Mouse (Mus musculus) ES-Bruce4 (cell line): ENCODE results near the gene Sftpa1. TPM values are rescaled to one million over a fixed set of nuclear protein-coding genes. Genes with fewer than 3 reads are reported as not detected.

Experiments used
- H3K27ac ChIP-seq: 2 replicates; pipeline ENCODE4 v1.5.1; 2012; ENCODE audit warnings: low read length, inconsistent platforms; ENCODE audit not compliant: insufficient read depth
- H3K27me3 ChIP-seq: 2 replicates; pipeline ENCODE4 v1.6.1; 2012; ENCODE audit warnings: mild to moderate bottlenecking, low read length, inconsistent platforms; ENCODE audit not compliant: control insufficient read depth, poor library complexity, insufficient read depth, severe bottlenecking
- H3K36me3 ChIP-seq: 2 replicates; pipeline ENCODE4 v1.6.1; 2012; ENCODE audit warnings: inconsistent platforms, mild to moderate bottlenecking, low read length, moderate library complexity; ENCODE audit not compliant: control insufficient read depth, poor library complexity, insufficient read depth, severe bottlenecking
- H3K4me1 ChIP-seq: one replicate; pipeline ENCODE4 v1.8.1; 2011; ENCODE audit warnings: low read length; ENCODE audit not compliant: control insufficient read depth, insufficient read depth
- H3K4me3 ChIP-seq: 2 replicates; pipeline ENCODE4 v1.5.1; 2011; ENCODE audit warnings: low read depth, mild to moderate bottlenecking, low read length
- H3K9ac ChIP-seq: 2 replicates; pipeline ENCODE4 v1.6.1; 2012; ENCODE audit warnings: low read depth, mild to moderate bottlenecking, inconsistent platforms; ENCODE audit not compliant: poor library complexity, severe bottlenecking
- H3K9me3 ChIP-seq: replicated peaks from 2 replicates; pipeline ENCODE4 v1.6.1; 2012; ENCODE audit warnings: mild to moderate bottlenecking, low read length, inconsistent platforms; ENCODE audit not compliant: control insufficient read depth, poor library complexity, insufficient read depth, severe bottlenecking
- CTCF ChIP-seq: IDR thresholded peaks from one replicate; pipeline ENCODE4 v1.8.1; 2011; ENCODE audit warnings: low read depth, low read length
- EP300 ChIP-seq: IDR thresholded peaks from 2 replicates; pipeline ENCODE4 v1.6.1; 2011; ENCODE audit warnings: low read depth, low read length; ENCODE audit not compliant: insufficient read depth
- POLR2A ChIP-seq: IDR thresholded peaks from one replicate; pipeline ENCODE4 v1.8.1; 2011; ENCODE audit warnings: low read length; ENCODE audit not compliant: insufficient read depth
- polyA plus RNA-seq: library from polyadenylated mRNA; stranded (reverse); fragments of >200 nt; gene quantifications from 2 replicates; pipeline ENCODE4 v1.2.4, GENCODE M21; 2011; ENCODE audit warnings: low read depth; ENCODE audit not compliant: missing spikeins, insufficient read depth, insufficient read length

The Sftpa1 gene
- polyA plus RNA-seq, 1 experiment = not detected

GRCm38 (mm10) chr14:41112944-41113343 is 18.6 kb upstream of the Sftpa1 start:
- Histone ChIP-seq H3K27ac (no peak overlapping the region), H3K4me1 (no peaks in the 10 kb centered on the region), H3K9me3 (no peaks in the 10 kb centered on the region), H3K9ac (no peak overlapping the region), H3K27me3 (no peaks in the 10 kb centered on the region), H3K36me3 (no peaks in the 10 kb centered on the region), H3K4me3 (no peak overlapping the region)
- TF ChIP-seq CTCF = no peak
- TF ChIP-seq EP300 = no peak
- no peak for TF ChIP-seq POLR2A

GRCm38 (mm10) chr14:41116271-41116670 is 15.3 kb upstream of the Sftpa1 start:
- Histone ChIP-seq H3K9ac (no peak overlapping the region), H3K4me1 (no peaks in the 10 kb centered on the region), H3K9me3 (no peaks in the 10 kb centered on the region), H3K27ac (no peak overlapping the region), H3K36me3 (no peaks in the 10 kb centered on the region), H3K4me3 (no peak overlapping the region), H3K27me3 (no peaks in the 10 kb centered on the region)
- TF ChIP-seq POLR2A = no peak
- TF ChIP-seq CTCF = no peak
- no peak for TF ChIP-seq EP300

- no peaks in the 10 kb centered on the region for H3K27me3 ChIP-seq
- H3K27ac ChIP-seq = no peak overlapping the region
- no peaks in the 10 kb centered on the region for H3K9me3 ChIP-seq
- H3K4me1 ChIP-seq = no peaks in the 10 kb centered on the region
- H3K4me3 ChIP-seq = no peak overlapping the region
- TF ChIP-seq EP300 = no peak
- no peak for TF ChIP-seq CTCF
- TF ChIP-seq POLR2A = no peak
- H3K9ac ChIP-seq = no peak overlapping the region
- no peaks in the 10 kb centered on the region for H3K36me3 ChIP-seq
Measured at GRCm38 (mm10) chr14:41124683-41125082, 6.9 kb upstream of the Sftpa1 start.

GRCm38 (mm10) chr14:41127997-41128396 is 3.6 kb upstream of the Sftpa1 start:
- no peak for TF ChIP-seq POLR2A
- no peak for TF ChIP-seq EP300
- TF ChIP-seq CTCF = no peak
- H3K4me3 ChIP-seq = no peak overlapping the region
- H3K36me3 ChIP-seq = no peaks in the 10 kb centered on the region
- H3K9ac ChIP-seq = no peak overlapping the region
- no peaks in the 10 kb centered on the region for H3K9me3 ChIP-seq
- no peaks in the 10 kb centered on the region for H3K4me1 ChIP-seq
- no peak overlapping the region for H3K27ac ChIP-seq
- no peaks in the 10 kb centered on the region for H3K27me3 ChIP-seq

- Histone ChIP-seq H3K27me3 (no peaks in the 10 kb centered on the region), H3K4me1 (no peaks in the 10 kb centered on the region), H3K4me3 (no peak overlapping the region), H3K9me3 (no peaks in the 10 kb centered on the region), H3K27ac (no peak overlapping the region), H3K36me3 (no peaks in the 10 kb centered on the region), H3K9ac (no peak overlapping the region)
- no peak for TF ChIP-seq CTCF
- no peak for TF ChIP-seq POLR2A
- no peak for TF ChIP-seq EP300
Measured at GRCm38 (mm10) chr14:41137006-41137405, 5.4 kb downstream of the Sftpa1 start.

GRCm38 (mm10) chr14:41140686-41141085 is 9.1 kb downstream of the Sftpa1 start:
- Histone ChIP-seq H3K4me3 (no peak overlapping the region), H3K36me3 (no peaks in the 10 kb centered on the region), H3K9ac (no peak overlapping the region), H3K27ac (no peak overlapping the region), H3K4me1 (no peaks in the 10 kb centered on the region), H3K27me3 (no peaks in the 10 kb centered on the region), H3K9me3 (no peaks in the 10 kb centered on the region)
- TF ChIP-seq POLR2A (no peak), EP300 (no peak), CTCF (no peak)
